Mouse (Mus musculus) intestine, embryonic 16.5 days (tissue): ENCODE measurements around the gene Evi2a. TPM values are rescaled to one million over a fixed set of nuclear protein-coding genes. Genes with fewer than 3 reads are reported as not detected.

ENCODE experiments used
- ATAC-seq: fragments of 200-750 bp; cut with Nextera tagmentation; 2 replicates; pipeline ENCODE4 v1.8.0; 2017; ENCODE audit warnings: moderate TSS enrichment, moderate library complexity
- H3K27ac ChIP-seq: fragments of 300-500 bp; sonication (generic); 2 replicates; pipeline ENCODE4 v1.5.1; 2014; ENCODE audit warnings: mild to moderate bottlenecking, low read length
- H3K27me3 ChIP-seq: fragments of 300-500 bp; sonication (generic); replicated peaks from 2 replicates; pipeline ENCODE4 v1.6.1; 2014; ENCODE audit warnings: low read length, control low read depth, mixed read lengths; ENCODE audit not compliant: control insufficient read depth, insufficient read depth
- H3K36me3 ChIP-seq: fragments of 300-500 bp; sonication (generic); 2 replicates; pipeline ENCODE4 v1.6.1; 2014; ENCODE audit warnings: low read length, control low read depth; ENCODE audit not compliant: control insufficient read depth, insufficient read depth
- H3K4me1 ChIP-seq: fragments of 300-500 bp; sonication (generic); 2 replicates; pipeline ENCODE4 v1.6.1; 2014; ENCODE audit warnings: low read length, control low read depth, mixed read lengths; ENCODE audit not compliant: control insufficient read depth, insufficient read depth
- H3K4me2 ChIP-seq: fragments of 300-500 bp; sonication (generic); 2 replicates; pipeline ENCODE4 v1.6.1; 2014; ENCODE audit warnings: low read depth, low read length, control low read depth
- H3K4me3 ChIP-seq: fragments of 300-500 bp; sonication (generic); 2 replicates; pipeline ENCODE4 v1.5.1; 2014; ENCODE audit warnings: mild to moderate bottlenecking, low read length
- H3K9ac ChIP-seq: fragments of 300-500 bp; sonication (generic); 2 replicates; pipeline ENCODE4 v1.6.1; 2014; ENCODE audit warnings: low read depth, low read length
- H3K9me3 ChIP-seq: fragments of 300-500 bp; sonication (generic); 2 replicates; pipeline ENCODE4 v1.6.1; 2016; ENCODE audit warnings: low read length, control low read depth; ENCODE audit not compliant: control insufficient read depth
- WGBS: fragments of 180-500 bp; shearing (Covaris S2); extraction: QIAGEN DNeasy Blood & Tissue Kit; methylation state at CpG from one replicate; pipeline ENCODE4 v1.1.7; 2014; 5-methylcytosine and 5-hydroxymethylcytosine counted together
- polyA plus RNA-seq: library from polyadenylated mRNA; unstranded; fragments of >200 nt; fragmentation: Nextera tagmentation; extraction: Ambion mirVana; gene quantifications from 2 replicates; pipeline ENCODE4 v1.2.1, GENCODE M21; 2015

The Evi2a gene
- polyA plus RNA-seq, 1 experiment from 2014 or later: 3.4 TPM

DNA sequence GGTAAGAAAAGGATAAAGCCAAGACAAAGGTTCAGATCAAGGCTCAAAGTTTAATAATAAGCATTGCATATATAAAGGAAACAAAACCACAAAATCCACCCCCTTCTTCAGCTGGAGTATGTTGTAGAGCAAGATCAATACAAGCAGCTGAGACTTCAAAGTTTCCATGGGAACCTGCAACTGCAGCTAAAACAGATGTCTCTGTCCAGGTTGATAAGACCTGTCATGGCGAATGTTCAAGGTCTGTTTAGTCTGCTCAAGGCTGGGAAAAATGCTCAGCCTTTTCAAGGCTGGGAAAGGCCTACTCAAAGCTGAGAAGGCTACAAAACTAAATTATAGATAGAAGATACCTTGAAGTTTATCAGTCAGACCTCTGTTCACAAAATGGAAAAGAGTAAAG lies 22.2 kb upstream of the Evi2a start:
- 62% methylated on average over 1 of the region's 1 CpGs for WGBS
- ATAC-seq: no peak
- H3K27me3 ChIP-seq: no peaks in the 10 kb centered on the region
- H3K9ac ChIP-seq: no peak overlapping the region
- H3K36me3 ChIP-seq: peaks cover 4% of the 10 kb centered on the region; the same call in 1 of the 2 replicates
- H3K4me3 ChIP-seq: no peak overlapping the region
- H3K4me2 ChIP-seq: no peak overlapping the region
- H3K4me1 ChIP-seq: no peaks in the 10 kb centered on the region
- no peak overlapping the region for H3K27ac ChIP-seq
- no peaks in the 10 kb centered on the region for H3K9me3 ChIP-seq

DNA sequence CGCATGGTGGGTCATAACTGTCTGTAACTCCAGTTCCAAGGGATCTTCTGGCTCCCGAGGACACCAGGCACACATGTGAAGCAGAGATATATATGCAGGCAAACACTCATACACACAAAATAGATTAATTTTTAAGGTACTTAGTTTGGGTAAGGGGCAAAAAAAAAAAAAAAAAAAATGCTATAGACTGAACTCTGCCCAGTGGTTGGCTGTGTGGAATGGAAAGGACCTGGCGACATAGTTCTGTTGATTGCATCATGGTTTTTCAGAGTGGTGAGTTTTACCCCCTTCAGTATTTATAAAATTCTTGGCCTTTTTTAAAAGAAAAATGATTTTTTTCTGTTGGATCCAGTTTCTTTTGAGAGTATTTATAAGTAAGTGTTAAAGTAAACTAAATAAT lies 5.9 kb upstream of the Evi2a start:
- ATAC-seq: no peak
- Histone ChIP-seq H3K9me3 (no peaks in the 10 kb centered on the region), H3K27me3 (no peaks in the 10 kb centered on the region), H3K36me3 (no peaks in the 10 kb centered on the region), H3K4me3 (no peak overlapping the region), H3K27ac (no peak overlapping the region), H3K9ac (no peak overlapping the region), H3K4me2 (no peak overlapping the region), H3K4me1 (0 out of 2 replicates have a peak, but pooled peaks cover 3% of the 10 kb centered on the region)
- WGBS: 92% methylated on average over 3 of the region's 3 CpGs

DNA sequence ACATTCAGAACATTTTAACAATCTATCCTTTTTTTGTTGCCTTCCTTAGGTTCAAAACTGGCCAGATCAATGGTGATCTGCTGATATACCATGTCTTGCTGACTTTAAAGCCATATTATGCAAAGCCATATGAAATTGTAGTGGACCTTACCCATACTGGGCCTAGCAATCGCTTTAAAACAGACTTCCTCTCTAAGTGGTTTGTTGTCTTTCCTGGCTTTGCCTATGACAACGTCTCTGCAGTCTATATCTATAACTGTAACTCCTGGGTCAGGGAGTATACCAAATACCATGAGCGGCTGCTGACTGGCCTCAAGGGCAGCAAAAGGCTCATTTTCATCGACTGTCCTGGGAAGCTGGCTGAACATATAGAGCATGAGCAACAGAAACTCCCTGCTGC lies 5.1 kb upstream of the Evi2a start:
- H3K4me1 ChIP-seq: 0 out of 2 replicates have a peak, but pooled peaks cover 3% of the 10 kb centered on the region
- H3K4me3 ChIP-seq: no peak overlapping the region
- H3K36me3 ChIP-seq: no peaks in the 10 kb centered on the region
- no peak overlapping the region for H3K27ac ChIP-seq
- H3K27me3 ChIP-seq: no peaks in the 10 kb centered on the region
- H3K9me3 ChIP-seq: no peaks in the 10 kb centered on the region
- no peak overlapping the region for H3K4me2 ChIP-seq
- no peak overlapping the region for H3K9ac ChIP-seq
- no peak for ATAC-seq
- WGBS: 86% methylated on average over 4 of the region's 4 CpGs

DNA sequence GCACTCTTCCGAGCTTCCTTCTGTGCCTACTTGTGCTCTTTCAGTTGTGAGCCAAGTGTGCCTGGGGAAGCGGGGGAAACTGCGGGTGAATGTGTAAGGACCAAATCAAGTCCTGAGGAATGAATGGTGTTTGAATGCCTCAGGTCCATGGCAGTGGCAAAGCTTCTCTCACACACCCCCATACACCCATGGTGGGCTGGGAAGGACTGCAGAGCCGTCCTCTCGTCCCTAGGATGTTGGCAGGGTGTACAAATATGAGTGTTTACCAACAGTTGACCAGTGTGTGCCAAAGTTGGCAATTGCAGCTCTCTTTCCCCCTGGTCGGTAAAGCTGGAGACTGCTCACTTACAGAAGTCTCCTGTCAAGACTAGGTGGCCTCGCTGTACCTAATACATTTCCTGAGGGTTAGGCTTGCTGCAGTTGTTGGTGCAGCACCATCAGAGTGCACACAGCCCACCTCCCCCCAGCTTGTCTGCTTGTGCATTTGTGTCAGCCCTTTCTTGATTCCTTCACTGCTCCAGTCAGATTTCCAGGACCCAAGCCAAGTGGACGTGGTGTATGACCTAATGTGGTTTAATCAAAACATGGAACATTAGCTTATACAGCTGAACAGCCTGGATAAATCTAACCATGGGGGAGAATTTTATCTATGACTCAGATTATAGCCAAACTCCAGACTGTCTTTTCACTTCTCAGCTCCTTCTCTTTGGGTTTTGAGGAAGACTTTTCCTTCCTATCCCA lies 3.7 kb upstream of the Evi2a start:
- no peaks in the 10 kb centered on the region for H3K27me3 ChIP-seq
- no peak overlapping the region for H3K4me2 ChIP-seq
- H3K4me3 ChIP-seq: no peak overlapping the region
- H3K9me3 ChIP-seq: no peaks in the 10 kb centered on the region
- no peak for ATAC-seq
- WGBS: 74% methylated on average over 8 of the region's 8 CpGs
- H3K36me3 ChIP-seq: no peaks in the 10 kb centered on the region
- peak overlapping the region; percentile 24 for H3K27ac ChIP-seq
- 0 out of 2 replicates have a peak, but pooled peaks cover 3% of the 10 kb centered on the region for H3K4me1 ChIP-seq
- H3K9ac ChIP-seq: no peak overlapping the region

DNA sequence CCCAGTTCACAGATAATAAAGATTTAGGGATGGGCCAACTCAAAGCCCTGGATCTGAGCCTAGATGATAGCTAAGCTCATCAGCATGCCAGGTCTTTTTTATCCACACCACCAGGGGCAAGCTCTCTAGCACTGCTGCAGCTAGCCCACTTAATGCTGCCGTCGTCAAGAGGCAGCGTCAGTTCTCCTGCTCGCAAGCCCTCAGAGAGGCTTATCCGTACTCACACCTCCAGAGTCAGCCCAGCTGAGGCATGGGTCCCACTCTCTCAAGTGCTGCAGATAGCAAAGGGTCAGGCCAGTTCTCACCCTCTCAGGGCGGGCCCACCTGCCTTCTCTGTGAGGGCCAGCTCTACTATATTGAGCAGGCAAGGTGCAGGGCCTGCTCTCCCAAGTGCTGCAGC lies 2.9 kb upstream of the Evi2a start:
- no peak overlapping the region for H3K27ac ChIP-seq
- H3K4me1 ChIP-seq: 0 out of 2 replicates have a peak, but pooled peaks cover 3% of the 10 kb centered on the region
- no peak overlapping the region for H3K4me2 ChIP-seq
- H3K9me3 ChIP-seq: no peaks in the 10 kb centered on the region
- no peak overlapping the region for H3K4me3 ChIP-seq
- no peaks in the 10 kb centered on the region for H3K27me3 ChIP-seq
- ATAC-seq: no peak
- H3K36me3 ChIP-seq: no peaks in the 10 kb centered on the region
- H3K9ac ChIP-seq: no peak overlapping the region
- WGBS: 92% methylated on average over 6 of the region's 6 CpGs

DNA sequence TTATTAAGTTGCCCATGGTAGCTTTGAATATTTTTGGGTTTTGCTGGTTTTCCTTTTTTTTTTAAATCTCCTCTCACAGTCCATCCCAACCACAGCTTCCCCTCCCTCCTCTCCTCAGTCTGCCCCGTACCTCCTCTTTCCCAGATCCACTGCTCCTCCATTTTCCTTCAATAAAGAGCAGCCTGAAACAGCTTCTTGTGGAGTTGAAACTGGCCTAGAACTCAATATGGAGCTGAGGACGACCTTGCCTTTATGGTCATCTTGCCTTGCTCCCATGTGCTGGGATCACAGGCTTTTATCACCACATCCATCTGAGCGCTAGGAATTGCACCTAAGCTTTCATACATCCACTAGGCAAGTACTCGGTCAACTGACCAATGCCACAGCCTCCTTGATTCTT lies 1.1 kb upstream of the Evi2a start:
- H3K4me3 ChIP-seq: no peak overlapping the region
- ATAC-seq: no peak

DNA sequence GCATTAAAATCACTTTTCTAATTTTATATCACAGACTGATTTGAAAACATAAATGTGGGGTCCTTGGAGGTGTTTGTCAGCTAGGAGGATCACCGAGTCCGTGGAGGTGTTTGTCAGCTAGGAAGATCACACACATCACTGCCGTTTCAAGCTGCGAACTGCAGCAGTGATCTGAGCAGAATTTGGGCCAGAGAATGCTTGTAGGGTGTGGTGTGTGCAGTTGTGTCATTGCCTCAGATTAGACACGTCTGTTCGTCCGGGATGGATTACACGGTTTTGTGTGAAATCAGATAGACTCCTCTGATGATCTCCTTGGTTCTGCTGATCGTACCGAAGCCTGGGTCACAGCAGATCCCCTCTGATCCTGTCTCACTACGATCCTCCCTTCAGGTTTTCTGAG lies 365 bp upstream of the Evi2a start:
- Histone ChIP-seq H3K4me1 (0 out of 2 replicates have a peak, but pooled peaks cover 3% of the 10 kb centered on the region), H3K4me3 (no peak overlapping the region), H3K27ac (no peak overlapping the region), H3K9ac (no peak overlapping the region), H3K27me3 (no peaks in the 10 kb centered on the region), H3K36me3 (no peaks in the 10 kb centered on the region; the same call in 1 of the 2 replicates), H3K4me2 (no peak overlapping the region), H3K9me3 (no peaks in the 10 kb centered on the region)
- ATAC-seq: no peak
- 88% methylated on average over 11 of the region's 11 CpGs for WGBS

More for the DNA sequence above, 1.1 kb upstream of the Evi2a start:
- Histone ChIP-seq H3K9ac (no peak overlapping the region), H3K4me2 (no peak overlapping the region), H3K9me3 (no peaks in the 10 kb centered on the region), H3K27me3 (no peaks in the 10 kb centered on the region), H3K36me3 (no peaks in the 10 kb centered on the region; the same call in 1 of the 2 replicates), H3K4me1 (0 out of 2 replicates have a peak, but pooled peaks cover 3% of the 10 kb centered on the region), H3K27ac (no peak overlapping the region)
- WGBS: 93% methylated on average over 4 of the region's 4 CpGs

DNA sequence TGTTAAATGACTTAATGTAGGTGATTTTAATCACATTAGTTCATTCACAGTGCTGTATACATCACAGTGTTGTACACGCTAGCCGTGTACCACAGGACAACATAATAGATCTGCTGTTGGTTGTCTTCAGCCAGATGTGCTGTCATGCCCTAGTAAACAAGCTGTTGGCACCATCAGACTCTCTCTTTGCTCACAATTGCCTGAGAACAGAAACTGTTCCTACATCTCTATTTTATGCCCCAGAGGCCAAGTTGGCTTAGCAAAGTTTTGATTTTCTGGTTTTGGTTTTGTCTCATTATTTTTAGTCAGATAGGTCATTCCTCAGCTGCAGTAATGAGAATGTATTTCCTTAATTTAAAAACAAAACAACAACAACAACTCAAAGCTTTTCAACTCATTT lies 673 bp downstream of the Evi2a start:
- Histone ChIP-seq H3K9ac (no peak overlapping the region), H3K27ac (no peak overlapping the region), H3K4me1 (0 out of 2 replicates have a peak, but pooled peaks cover under 1% of the 10 kb centered on the region), H3K9me3 (no peaks in the 10 kb centered on the region), H3K4me3 (no peak overlapping the region), H3K4me2 (no peak overlapping the region), H3K27me3 (no peaks in the 10 kb centered on the region), H3K36me3 (no peaks in the 10 kb centered on the region; the same call in 1 of the 2 replicates)
- 78% methylated on average over 2 of the region's 2 CpGs for WGBS
- ATAC-seq: no peak

DNA sequence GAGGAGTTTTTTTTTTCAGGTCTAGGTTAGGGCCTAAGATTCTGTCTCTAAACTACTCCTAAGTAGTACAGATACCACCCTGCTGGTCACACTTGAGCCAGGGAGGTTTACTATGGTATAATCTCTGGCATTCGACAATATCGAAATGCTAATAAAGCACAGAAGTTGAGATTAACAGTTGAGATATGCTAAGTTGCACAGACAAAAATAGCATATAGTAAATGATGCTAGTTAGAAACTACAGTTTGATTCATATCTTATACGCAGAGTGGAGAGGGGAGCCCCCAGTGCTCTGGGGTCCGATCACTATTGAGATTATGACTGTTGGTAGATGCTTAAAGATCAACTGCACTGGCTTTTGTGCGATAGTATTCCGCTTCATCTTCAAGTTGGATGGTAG lies 1.2 kb downstream of the Evi2a start:
- Histone ChIP-seq H3K27ac (no peak overlapping the region), H3K9me3 (no peaks in the 10 kb centered on the region), H3K4me2 (no peak overlapping the region), H3K9ac (no peak overlapping the region), H3K4me3 (no peak overlapping the region), H3K36me3 (no peaks in the 10 kb centered on the region; the same call in 1 of the 2 replicates), H3K4me1 (no peaks in the 10 kb centered on the region), H3K27me3 (no peaks in the 10 kb centered on the region)
- 97% methylated on average over 6 of the region's 6 CpGs for WGBS
- ATAC-seq: no peak
